Mouse (Mus musculus) 416B (cell line): ENCODE measurements at regions not wholly inside any gene's neighbourhood (a gene's known extent, or its start where the extent isn't known, plus 50 kb on each side); places are given as distances from the start of the nearest gene placed in this dataset.

Experiments
- DNase-seq: peaks from one replicate; pipeline ENCODE4 v3.0.0; 2011; ENCODE audit warnings: low read depth

DNA sequence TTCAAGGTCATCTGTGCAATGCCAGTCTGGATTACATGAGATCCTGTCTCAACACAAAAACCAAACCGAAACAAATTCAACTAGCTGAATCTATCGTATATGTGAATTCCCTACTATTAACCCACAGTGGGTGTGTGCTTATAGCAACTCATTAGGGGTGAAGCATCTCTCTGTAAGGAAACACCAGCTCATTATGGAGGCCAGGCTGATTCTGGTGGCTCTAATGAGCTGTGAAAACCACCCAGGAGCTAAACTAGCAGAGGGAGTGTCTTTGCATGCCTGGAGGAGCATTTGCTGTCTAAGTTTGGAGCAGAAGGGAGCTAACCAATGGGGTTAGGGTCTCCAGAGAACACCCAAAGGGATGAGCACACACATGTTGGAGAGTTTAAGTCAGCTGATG lies 54.1 kb upstream of the Adamts2 start:
- DNase-seq, result no peak

DNA sequence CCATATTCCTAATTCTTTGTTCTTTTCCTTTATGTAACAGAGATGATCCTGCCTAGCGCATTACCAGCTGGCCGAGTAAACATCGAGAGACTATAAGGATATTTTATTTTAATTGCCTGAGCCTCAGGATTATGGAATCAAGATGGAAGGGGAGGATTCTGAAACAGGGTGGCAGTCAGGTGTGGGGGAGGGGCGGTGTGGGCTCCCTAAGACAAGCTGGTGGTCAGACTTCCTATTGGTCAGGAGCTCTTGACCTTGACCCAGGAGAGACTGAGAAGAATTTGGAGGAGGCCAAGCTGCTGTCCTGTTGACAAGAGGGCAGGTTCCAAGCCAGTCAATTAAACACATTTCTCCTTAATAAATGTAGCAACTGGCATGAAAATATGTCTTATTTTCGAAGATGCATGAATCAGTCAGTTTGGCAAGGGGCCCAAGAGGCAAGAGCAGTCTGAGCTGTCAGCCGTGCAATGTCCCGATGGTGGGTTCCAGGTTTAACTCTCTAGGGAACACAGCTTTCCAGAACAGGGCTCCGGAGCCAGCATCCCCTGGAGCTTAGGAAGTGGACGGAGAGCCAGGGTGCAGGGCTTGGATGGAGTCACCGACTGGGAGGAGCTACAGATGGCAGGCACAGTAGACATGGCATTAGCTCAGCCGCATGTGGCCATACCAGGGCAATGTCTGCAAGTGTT lies 55.3 kb upstream of the Adamts2 start:
- DNase-seq, result no peak

DNA sequence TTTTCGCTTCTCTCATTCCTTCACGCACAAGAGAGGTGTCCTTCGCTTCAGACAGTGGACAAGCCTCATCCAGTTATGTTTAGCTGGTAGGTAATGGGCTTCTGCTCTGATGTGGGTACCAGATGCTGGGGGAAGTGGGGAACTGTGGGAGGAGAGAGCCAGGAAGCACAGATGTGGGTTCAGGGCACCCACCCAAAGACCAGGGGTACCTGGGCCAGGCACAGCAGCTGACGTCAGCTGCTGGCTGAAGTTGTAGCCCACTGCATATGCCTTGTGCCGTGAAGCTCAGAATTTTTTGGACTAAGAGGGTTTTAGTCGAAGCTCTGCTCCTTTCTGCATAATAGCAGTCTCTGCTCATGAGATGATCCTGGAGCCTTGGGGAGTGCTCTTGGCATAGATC lies 56.5 kb upstream of the Adamts2 start:
- no peak for DNase-seq

DNA sequence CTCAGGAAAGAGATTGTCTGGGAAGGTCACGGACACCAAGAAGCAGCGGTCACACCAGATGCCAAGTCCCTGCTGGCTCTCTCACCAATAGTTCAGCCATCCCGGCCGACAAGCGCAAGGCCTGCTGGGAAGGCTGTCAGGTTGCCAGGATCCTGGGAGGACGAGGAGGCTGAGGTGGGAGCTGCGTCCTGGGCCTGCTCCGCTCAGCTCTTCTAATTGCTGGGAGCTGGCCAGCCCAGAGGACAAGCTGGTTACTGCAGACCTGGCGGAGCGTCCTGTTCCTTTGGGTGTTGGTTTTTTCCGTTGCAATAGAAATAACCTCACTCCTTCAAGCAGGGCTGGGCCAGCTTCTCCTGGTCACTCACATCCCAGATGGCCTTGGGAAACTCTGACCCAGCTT lies 61.7 kb upstream of the Adamts2 start:
- DNase-seq, result no peak

DNA sequence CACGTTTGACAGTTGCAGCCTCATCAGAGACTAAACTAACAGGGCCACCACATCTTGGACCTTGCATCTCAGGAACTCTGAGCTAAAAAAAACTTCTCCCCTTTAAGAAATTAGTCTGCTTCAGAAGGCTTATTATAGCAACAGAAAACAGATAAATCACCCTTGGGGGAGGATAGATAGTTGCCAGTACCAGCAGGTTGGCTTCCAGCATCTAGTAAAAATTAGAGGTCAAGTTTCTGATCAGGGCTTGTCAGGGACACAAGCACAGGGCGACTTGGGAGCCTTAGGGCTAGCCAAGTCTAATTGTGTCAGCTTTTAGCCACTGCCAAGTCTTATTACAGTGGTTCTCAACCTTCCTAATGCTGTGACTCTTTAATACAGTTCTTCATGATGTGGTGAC lies 67.6 kb upstream of the Adamts2 start:
- DNase-seq, result no peak

DNA sequence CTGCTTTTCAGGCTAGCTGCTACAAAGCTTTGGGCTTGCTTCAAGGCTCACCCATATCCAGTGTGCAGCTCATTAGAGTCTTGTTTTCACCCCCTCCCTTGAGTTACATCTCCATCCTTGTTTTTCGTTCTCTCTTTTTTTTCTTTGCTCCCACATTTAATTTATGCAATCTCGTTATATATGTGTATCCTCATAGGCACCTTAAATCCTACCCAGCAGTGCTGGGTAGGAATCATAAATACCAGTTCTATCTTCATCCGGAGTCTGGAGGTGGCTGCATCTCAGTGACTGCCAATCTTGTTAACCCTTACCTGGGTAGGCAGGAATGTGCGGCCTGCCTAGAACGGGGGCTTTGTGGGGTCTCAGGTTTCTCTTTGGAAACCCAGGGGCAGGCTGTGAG lies 74.0 kb upstream of the Adamts2 start:
- DNase-seq, result no peak

DNA sequence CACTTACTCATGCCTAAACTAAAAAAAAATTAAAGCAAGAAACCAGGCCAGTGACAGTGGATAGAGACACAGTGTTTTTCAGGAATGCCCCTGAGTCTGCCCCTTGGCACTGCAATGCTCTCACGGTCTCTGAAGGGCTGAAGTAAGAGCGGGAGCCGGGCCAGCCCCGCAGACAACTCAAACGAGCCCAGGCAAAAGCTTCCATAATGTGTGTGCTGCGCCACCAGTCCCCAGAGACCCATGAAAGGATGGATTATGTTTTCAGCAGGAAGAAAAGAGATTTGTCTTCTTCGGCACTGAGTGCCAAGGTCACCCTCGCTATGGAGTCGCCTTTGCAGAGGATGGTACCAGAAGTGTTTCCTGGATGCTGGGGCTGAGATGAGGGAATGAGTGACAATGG lies 81.7 kb upstream of the Adamts2 start:
- DNase-seq, result no peak

DNA sequence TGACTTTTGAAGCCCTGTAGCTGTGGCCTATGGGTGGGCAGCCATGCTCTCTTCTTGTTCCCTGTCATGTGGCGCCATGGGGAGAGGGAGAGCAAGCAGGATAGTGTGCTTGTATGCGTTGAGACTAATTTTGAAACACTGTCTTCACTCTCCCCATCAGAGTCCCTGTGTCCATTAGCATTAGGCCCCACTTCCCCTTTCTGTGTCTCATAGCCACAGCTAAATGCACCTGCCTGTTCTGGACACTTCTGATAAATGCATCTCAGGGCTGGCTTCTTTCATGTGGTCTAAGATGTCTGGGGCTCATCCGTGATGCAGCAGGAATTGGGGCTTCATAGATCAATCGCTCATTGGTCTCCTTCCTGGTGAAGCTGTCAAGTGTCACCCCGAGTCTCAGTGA lies 77.0 kb upstream of the Rufy1 start:
- DNase-seq, result no peak

DNA sequence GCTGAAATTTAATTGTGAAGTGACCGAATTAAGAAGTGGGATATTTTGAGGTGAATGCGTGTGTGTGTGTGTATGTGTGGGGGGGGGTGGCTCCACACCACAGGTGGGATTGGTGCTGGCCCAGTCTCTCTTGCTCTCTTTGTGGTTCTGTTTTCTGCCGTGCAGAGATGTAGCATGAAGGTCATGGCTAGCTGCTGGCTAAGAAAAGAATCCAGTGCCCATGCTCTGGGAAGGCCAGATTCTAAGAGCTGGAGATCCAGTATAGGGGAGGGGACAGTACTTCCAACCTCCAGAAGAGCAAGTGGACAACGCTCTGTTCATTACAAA lies 76.5 kb upstream of the Rufy1 start:
- DNase-seq, result no peak

DNA sequence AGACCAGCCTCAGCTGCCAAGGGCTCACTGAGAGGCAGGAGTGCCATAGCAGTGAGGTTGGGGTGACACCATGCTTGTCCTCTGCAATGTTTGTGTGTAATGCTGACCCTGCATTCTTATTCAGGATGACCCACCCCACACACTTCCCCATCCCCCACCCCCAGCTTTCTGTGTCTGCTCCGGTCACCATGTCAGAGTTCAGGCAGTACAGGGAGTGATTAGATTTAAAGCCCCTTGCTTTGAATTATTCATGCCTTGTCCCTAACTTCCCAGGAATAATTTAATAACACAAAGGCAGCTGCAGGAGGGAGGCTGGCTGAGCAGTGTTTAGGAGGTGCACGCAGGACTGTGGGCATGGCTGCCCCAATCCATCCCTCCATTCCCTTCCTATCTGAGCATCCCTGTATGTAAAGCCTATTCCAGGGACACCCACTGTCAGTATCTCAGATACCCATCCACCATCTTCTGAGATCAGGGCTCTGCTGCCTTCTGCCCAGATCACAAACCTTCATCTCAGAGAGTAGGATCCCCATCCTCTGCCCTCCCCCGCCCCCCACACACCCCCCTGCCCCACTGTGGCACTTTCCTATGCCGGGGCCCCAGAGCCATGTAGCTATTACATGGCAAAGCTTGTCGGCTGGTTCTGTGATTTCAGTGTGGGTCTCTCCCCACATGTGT lies 76.0 kb upstream of the Rufy1 start:
- no peak for DNase-seq

DNA sequence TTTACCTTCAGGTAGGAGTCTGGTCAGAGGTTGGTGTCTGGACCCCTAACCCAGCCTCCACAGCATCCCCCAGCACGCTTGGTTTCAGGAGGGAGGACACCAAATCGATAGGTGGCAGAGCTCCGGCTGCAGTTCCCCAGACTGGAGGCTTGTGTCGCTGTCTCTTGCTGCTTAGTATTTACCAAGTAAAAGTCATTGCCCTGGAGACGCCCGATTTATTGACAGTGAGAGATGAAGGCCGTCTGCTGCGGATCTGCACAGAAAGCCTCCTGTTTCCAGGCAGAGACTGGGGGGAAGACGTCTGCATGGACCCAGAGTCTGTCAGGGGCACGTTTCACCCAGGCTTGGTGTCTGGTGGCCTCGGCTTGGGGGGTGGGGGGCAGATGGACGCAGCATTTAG lies 70.4 kb upstream of the Rufy1 start:
- DNase-seq, result no peak

DNA sequence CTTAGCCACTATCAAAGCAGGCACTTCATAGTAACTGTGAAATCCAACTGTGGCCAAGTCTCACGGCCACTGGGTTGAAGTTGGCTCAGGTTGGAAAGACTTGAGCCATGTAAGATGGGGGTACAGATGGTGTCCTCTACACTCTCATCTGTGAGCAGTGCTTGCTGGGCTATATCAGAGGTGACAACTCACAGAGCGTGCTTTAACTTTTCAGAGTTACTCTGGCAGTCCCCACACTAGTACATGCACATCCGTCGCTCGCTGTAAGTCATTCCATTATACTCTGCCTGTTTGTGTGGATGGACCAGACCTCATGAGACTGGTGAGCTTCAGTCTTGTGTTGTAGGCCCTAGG lies 62.2 kb upstream of the Rufy1 start:
- DNase-seq, result no peak

DNA sequence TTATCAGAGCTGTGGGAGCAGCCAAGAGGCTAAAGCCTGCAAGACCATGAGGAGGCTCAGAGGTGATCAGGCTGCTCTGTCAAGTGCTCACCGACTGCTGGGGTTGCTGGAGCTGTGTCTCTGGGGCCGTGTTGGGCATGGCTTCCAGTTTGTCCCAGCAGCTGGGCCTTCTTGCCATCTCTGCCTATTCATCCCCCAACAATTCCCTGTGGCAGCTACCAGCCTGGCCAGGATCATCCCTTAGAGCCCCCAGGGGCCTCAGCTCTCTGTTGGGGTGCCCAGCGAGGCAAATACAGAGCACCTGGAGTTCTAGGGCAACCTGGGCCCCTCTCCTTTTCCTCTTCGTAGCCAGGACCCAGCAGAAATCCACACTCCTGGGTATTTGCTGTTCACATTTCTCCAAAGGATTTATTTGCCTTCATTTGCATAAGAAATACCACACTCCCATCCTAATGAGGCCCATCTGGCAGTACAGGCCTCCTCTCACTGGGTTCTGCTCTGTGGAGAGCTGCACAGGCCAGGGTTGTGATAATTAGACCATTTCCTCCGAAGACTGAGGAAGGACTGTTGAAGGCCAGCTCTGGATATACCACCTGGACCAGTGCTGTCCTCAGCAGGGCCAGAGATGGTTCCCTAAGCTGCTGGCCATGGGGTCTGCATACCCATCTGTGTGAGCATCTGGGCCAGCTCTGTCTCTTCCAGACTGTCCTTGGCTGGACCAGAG lies 61.6 kb upstream of the Rufy1 start:
- no peak for DNase-seq

DNA sequence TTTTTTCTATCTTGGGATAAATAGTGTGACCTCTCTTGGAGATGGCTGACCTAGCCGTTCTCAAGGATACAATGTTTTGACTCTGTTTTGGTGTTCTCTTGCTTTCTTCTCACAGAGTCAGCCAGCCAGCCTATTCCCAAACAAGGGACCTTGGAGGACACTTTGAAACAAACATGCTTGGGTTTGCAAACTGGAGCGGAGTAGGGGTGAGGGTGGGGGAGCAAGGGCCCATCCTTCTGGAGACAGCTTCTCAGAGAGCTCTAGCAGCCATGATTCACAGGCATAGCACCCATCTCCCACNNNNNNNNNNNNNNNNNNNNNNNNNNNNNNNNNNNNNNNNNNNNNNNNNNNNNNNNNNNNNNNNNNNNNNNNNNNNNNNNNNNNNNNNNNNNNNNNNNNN lies 52.9 kb upstream of the Rufy1 start:
- DNase-seq, result no peak

DNA sequence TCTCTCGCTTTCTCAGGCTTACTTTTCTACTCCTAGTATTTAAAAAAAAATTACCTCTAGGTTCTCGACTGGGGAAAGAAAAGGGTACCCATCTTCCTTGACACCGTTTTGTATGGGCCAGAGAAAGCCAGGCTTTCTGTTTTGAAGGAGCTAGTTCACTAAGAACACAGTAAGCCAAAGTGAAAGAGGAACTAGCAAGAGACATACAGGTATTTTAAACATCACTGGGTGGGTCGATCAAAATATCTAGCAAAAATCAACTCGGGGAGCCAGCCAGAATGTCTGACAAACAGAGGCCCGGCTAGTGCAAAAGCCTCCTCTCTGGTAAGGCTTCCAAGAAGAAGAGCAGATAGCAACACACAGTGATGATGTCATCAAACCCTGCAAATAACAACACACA lies 52.2 kb upstream of the Rufy1 start:
- DNase-seq, result peak; percentile 18

DNA sequence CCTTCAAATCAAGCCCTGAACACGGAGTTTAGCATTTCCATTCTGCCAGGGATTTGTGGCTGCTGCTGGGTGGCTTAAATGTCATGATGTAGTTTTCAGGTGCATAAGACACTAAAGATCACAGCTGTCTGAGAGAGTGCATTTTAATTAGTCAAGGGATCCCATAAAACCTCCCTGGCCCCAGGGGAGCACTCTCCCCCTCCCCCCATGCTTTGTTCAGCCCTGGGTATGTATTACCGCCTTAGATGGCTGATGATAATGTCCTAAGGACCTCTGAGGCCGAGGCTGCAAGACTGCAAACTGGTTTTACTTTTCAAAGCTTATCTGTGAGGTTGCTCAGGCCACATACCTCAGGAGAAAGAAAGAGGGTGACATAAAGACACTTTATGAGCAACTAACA lies 51.7 kb upstream of the Rufy1 start:
- no peak for DNase-seq
